Mouse (Mus musculus) cortical plate, adult 2 months (tissue): ENCODE results near the gene Wnt8b. TPM values are rescaled to one million over a fixed set of nuclear protein-coding genes. Genes with fewer than 3 reads are reported as not detected.

ENCODE experiments used
- H3K27ac ChIP-seq: fragments of 200-500 bp; 2 replicates; pipeline ENCODE4 v1.5.1; 2012; ENCODE audit warnings: low read length, control low read depth, inconsistent platforms; ENCODE audit not compliant: insufficient read depth
- H3K4me1 ChIP-seq: fragments of 200-500 bp; 2 replicates; pipeline ENCODE4 v1.6.1; 2011; ENCODE audit warnings: low read length; ENCODE audit not compliant: control insufficient read depth, insufficient read depth
- H3K4me3 ChIP-seq: fragments of 200-500 bp; 2 replicates; pipeline ENCODE4 v1.5.1; 2011; ENCODE audit warnings: mild to moderate bottlenecking, low read length, control low read depth; ENCODE audit not compliant: insufficient read depth
- CTCF ChIP-seq: fragments of 200-500 bp; IDR thresholded peaks from 2 replicates; pipeline ENCODE4 v1.5.1; 2011; ENCODE audit warnings: mild to moderate bottlenecking, control low read depth, low read length; ENCODE audit not compliant: insufficient read depth; ENCODE audit errors: extremely low read depth
- POLR2A ChIP-seq: fragments of 200-500 bp; IDR thresholded peaks from 2 replicates; pipeline ENCODE4 v1.6.1; 2011; ENCODE audit warnings: mild to moderate bottlenecking, low read length, control low read depth; ENCODE audit not compliant: insufficient read depth; ENCODE audit errors: extremely low read depth
- polyA plus RNA-seq: library from polyadenylated mRNA; depleted of rRNA; stranded (reverse); fragments of >200 nt; gene quantifications from 2 replicates; pipeline ENCODE4 v1.2.3, GENCODE M21; 2012

Wnt8b gene
- polyA plus RNA-seq, 1 experiment = 0.10 TPM

DNA sequence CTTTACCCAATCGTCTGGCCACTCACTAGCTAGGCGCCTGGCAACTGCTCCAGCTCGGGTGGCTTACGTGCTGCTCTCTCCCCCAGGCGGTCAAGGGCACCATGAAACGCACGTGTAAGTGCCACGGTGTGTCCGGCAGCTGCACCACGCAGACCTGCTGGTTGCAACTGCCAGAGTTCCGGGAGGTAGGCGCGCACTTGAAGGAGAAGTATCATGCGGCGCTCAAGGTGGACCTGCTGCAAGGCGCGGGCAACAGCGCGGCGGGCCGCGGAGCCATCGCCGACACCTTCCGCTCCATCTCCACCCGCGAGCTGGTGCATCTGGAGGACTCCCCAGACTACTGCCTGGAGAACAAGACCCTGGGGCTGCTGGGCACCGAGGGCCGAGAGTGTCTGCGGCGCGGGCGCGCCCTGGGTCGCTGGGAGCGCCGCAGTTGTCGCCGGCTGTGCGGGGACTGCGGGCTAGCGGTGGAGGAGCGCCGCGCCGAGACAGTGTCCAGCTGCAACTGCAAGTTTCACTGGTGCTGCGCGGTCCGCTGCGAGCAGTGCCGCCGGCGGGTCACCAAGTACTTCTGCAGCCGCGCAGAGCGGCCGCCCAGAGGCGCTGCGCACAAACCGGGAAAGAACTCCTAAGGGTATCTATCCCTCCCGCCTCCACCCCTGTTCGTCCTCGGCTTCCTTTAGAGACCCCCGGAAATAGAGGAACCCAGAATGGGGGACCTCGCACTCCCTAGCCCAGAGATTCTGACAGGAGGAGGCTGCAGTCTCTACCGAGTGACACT lies 18.4 kb downstream of the Wnt8b start:
- Histone ChIP-seq H3K4me3 (peak overlapping the region; percentile 19; the same call in 1 of the 2 replicates), H3K4me1 (no peaks in the 10 kb centered on the region), H3K27ac (no peak overlapping the region)
- TF ChIP-seq CTCF (no peak), POLR2A (no peak)

DNA sequence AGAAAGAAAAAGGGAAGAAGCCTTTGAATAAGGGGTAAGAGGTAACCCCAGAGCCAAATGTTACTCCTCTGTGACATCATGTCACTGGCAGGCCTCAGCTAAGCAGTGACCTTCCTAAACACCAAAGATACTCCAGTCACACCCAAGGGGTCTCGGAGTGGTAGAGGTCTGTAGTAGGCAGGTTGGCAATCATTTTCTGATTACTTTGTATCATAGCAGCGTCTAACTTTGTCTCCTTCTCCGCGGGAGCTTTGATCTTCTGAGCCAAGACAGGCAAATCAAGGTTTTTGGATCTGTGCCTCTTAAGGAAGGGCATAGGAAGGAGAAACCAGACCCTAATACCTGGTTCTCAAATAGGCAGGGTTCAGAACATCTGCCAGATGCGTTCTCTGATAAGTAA lies 19.3 kb downstream of the Wnt8b start:
- H3K4me3 ChIP-seq = no peak overlapping the region
- H3K27ac ChIP-seq = no peak overlapping the region
- TF ChIP-seq CTCF = no peak
- TF ChIP-seq POLR2A = no peak
- H3K4me1 ChIP-seq = no peaks in the 10 kb centered on the region

DNA sequence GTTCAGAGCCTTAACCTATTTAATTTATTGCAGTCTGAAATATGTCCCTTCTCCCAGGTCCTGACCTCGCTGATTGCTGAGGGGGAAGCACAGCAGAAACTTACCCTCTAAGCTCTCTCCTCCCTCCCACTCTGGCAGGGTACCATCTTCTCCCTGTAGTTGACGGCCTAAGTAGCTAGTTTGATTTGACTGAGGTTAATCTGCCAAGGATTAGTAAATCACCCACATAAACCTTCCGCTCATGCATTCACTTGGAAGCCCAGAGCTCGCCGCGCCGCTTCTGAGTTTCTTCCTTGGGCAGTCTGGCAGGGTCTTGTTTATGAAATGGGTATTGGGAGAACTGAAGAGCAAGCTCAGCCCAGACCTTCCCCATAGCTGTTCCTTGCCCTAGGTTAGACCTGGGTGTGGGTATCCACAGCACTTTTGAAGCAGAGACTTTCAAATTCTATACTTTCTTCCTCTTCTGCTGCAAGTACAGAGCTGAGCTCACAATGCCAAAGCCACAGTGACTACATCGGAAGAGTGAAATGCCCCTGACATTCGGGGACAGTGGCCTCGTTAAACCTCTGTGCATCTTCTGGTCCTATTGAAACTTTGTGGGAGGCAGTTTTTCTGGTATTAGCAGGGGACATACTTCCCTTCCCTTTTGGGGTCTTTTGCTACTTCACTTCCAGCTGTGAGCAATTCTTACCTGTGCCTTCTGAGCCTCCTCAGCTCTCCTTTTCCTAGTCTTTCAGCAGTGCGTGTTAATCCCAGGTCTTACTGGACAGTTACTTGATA lies 20.0 kb downstream of the Wnt8b start:
- TF ChIP-seq CTCF (no peak), POLR2A (no peak)
- H3K4me3 ChIP-seq = no peak overlapping the region
- H3K4me1 ChIP-seq = no peaks in the 10 kb centered on the region
- no peak overlapping the region for H3K27ac ChIP-seq

DNA sequence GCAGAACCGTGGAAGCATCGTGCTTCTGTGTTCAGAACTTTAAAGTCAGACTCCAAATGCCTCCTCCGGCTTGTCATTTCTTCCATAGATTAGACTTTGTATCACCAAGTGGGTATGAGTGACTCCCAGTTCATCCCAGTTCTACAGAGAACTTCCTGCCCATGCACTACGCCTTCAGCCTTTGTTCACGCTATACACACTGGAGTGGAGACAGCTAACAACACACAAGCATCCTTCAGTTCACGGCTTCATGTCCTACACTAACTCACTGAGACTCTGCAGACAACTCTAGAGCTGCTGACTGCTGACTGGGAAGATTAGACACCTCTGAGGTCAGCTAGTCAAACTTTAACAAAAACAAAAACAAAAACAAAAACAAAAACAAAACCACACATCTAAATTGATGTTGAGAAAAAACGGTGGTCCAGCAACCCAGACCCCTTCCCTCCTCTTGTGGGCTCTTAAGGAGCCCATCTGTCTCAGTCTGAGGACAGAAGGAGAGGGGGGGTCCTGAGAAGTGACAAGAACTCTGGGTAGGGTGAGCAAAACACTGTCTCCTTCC lies 20.7 kb downstream of the Wnt8b start:
- no peak overlapping the region for H3K27ac ChIP-seq
- TF ChIP-seq CTCF (no peak), POLR2A (no peak)
- no peak overlapping the region for H3K4me3 ChIP-seq
- no peaks in the 10 kb centered on the region for H3K4me1 ChIP-seq

DNA sequence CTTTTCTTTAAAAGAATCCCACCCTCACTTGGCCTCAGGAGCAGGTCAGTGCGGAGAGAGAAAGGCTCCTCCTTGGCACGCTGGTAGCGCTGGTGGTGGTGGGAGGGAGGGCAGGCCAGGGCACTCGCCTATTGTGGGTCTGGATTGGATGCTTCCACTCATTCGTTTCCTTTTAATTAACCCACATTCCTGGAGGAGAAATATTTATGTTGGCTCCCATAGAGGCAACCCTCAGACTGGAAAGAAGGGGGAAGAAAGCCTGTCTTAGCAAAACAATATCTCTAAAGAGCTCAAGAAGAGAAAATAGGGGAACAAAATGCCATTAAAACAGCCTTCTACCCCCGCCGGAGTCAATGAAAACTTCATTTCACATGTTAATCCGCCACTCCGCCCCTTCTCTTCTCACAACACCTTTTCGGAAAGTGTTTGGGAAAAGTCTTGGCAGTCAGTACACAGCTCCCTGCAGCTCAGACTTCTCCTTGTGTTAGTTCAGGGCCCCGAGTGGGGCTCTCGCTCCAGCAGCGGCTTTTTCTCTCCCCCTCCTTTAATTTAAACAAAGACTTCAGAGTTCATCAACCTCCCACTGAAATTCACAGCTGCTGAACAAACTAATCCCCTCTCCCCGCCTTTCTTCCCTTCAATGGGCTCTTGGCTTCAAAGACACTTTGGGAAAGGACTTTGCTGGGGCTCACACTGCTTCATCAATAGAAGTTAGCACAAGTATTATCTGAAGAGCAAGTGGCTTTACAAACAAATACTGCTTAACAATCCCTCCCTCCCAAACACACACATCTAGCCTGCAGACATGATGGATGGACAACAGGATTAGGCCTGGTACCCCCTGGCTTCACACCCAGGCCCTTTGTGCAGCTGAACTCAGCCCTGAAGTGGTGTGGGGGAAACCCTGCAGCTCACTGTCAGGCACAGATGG lies 21.5 kb downstream of the Wnt8b start:
- no peaks in the 10 kb centered on the region for H3K4me1 ChIP-seq
- no peak for TF ChIP-seq CTCF
- no peak for TF ChIP-seq POLR2A
- no peak overlapping the region for H3K4me3 ChIP-seq
- no peak overlapping the region for H3K27ac ChIP-seq

DNA sequence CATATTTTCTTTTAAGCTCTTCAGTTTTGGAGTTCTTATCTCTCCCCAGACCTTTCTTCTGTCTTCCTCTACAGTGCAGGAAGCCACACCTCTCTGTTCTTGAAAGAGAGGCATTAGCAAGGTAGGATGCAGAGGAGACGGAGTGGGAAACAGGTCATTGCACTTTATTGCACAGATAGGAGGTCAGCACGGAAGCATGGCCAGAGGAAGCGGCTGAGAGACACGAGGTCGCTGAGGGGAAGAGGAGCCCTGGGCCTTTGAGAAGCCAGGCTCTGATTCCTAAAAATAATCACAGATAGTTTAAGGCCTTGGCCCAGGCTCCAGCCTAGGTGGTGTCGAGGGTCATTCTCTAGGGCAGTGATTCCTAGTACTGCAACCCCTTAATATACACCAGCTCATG lies 22.5 kb downstream of the Wnt8b start:
- H3K4me1 ChIP-seq = no peaks in the 10 kb centered on the region
- no peak overlapping the region for H3K27ac ChIP-seq
- no peak overlapping the region for H3K4me3 ChIP-seq
- TF ChIP-seq POLR2A (no peak), CTCF (no peak)

DNA sequence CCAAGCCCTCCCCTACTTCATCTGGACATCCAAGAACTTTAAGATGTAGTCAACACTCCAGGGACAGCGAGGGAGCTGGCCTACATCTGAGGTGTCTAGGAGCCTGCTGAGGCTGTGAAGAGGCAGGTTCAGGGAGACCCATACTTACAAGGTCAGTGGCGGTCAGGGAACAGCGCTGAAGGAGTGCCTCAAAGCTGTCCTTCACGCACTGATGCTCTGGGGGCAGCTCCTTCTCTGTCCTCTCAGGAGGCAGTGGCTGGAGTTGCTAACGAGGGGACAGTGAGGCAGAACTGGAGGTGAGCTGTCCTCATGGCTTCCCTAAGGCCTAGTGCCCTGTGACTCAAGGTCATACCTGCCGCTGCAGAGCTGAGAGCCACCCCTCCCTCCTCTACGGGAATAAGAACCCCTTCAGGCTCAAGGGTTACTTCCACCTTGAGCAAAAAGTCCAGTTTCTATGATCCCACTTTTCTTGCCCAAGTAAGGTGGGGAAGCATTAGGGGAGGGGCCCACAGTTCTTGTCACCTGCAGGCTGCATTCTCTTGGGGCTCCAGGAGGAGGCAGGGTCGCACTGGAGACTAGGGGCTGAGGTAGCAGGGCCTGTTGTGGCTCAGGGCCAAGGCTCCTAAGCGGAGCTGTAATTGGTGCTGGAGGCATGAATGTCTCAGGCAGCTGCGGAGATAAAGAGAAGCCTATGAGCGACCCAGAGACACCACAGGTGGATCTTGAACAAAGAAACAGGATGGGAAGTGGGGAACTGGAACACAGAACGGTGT lies 24.9 kb downstream of the Wnt8b start:
- Histone ChIP-seq H3K4me3 (no peak overlapping the region), H3K27ac (no peak overlapping the region), H3K4me1 (no peaks in the 10 kb centered on the region)
- TF ChIP-seq CTCF = no peak
- TF ChIP-seq POLR2A = no peak

DNA sequence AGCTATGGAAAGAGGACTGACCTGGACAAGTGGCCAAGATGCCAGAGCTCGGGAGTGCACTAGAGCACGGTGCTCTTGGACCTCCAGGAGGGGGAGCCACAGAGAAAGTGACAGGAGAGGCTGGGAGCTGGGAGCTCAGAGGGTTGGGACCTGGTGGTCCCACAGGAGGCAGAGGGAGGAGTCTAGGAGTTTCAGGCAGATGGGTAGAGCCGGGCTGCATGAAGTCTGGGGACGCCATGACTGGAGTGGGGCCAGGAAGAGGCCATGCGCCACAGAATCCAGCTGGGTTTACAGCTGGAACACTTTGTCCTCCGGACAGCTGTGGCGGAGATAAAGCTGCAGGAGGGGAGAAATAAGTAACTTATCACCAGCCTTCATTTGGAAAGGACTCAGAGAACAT lies 25.9 kb downstream of the Wnt8b start:
- no peaks in the 10 kb centered on the region for H3K4me1 ChIP-seq
- TF ChIP-seq CTCF (no peak), POLR2A (no peak)
- H3K27ac ChIP-seq = no peak overlapping the region
- no peak overlapping the region for H3K4me3 ChIP-seq
